Mouse (Mus musculus): ENCODE data around the gene Lurap1l. TPM values are rescaled to one million over a fixed set of nuclear protein-coding genes. Genes with fewer than 3 reads are reported as not detected.

Gene Lurap1l
- not detected for total RNA-seq (2023)

GRCm38 (mm10) chr4:80910481-80910870 is at the start of gene Lurap1l:
Gene Lurap1l (plus strand): TSS chr4:80910646.

Other genes starting within 250 kb of the Lurap1l start
- gene Tyrp1, start 76.5 kb upstream of the Lurap1l start, total RNA-seq (2023) = not detected

All from T-cell, adult 66 days (primary cell).